Comparison of ENCODE assay signal across 13 mouse cellular contexts in the genomic region with DNA sequence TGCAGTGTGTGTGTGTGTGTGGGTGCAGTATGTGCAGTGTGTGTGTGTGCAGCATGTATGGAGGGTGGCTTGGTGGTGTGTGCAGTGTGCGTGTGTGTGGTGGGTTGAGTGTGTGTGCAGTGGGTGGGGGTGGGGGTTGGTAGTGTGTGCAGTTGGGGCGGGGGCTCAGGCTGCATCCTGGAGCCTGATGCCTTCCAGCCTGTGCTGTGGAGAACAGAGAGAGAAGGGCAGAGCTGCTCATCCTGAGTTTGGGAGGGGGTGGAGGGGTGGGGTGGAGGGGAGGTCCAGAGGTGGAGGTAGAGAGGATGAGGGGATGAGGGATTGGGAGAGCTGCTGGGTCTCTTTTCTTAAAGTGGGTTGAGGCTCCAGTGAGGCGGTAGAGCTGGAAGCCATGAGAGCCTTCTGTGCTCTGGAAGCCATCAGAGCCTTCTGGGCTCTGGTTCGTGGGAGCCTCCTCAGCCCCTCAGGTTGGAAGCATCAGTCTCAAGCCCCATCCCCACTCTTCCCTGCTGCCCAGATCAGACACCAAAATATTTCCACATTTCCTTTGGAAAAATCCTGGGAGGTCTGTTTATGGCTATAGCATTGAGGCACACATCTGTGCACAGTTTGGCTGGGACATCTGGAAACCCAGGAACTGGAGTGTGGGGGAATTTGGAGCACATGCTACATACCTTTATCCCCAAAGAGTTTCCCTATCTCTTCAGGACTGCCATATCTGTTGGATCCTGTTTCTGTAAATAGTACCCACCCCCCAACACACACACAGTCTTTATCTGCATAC. TPM values are rescaled to one million over a fixed set of nuclear protein-coding genes. Genes with fewer than 3 reads are reported as not detected.
DNase-seq lines count a peak whose midpoint lies in the region; ATAC-seq and TF ChIP-seq lines count a peak whose summit lies in the region.
"Had no signal": no experiment of that assay in that cellular context is flagged by ENCODE, and none has a peak within 500 bp of the region (broad histone marks: within the 10 kb centered on the region; RNA-seq: fewer than 3 reads in every experiment).

No protein-coding gene starts in this region.

- 0 out of 2 replicates have a peak overlapping the region, but pooled peaks have one; percentile 25 for H3K27ac ChIP-seq in heart, postnatal 0 days (ENCODE audit: low read depth)
- H3K27ac ChIP-seq in liver, embryonic 15.5 days (replicated peaks), result peak overlapping the region; percentile 84

- H3K4me1 ChIP-seq in heart, postnatal 0 days (ENCODE audit: control insufficient read depth, insufficient read depth), result peaks cover 6% of the 10 kb centered on the region; the same call in 1 of the 2 replicates
- H3K4me1 ChIP-seq in liver, embryonic 15.5 days (replicated peaks), result peaks cover 48% of the 10 kb centered on the region

- H3K4me2 ChIP-seq in heart, postnatal 0 days (ENCODE audit: low read depth, low read length), result no peak overlapping the region
- H3K4me2 ChIP-seq in liver, embryonic 15.5 days, result no peak overlapping the region

- no peak for TF ChIP-seq EP300 in heart, postnatal 0 days (IDR thresholded peaks at IDR 0.05; ENCODE audit: low read depth)

- WGBS in heart, postnatal 0 days, result 79% methylated on average over 4 of the region's 4 CpGs
- 68% methylated on average over 4 of the region's 4 CpGs for WGBS in liver, embryonic 15.5 days (ENCODE audit: insufficient replicate concordance)

- ATAC-seq in heart, postnatal 0 days (ENCODE audit: insufficient read depth, low read depth), result no peak
- ATAC-seq in liver, embryonic 15.5 days (ENCODE audit: insufficient read depth), result no peak

- no peaks in the 10 kb centered on the region for H3K27me3 ChIP-seq in heart, postnatal 0 days (ENCODE audit: control insufficient read depth, insufficient read depth, low read length)
- no peaks in the 10 kb centered on the region for H3K27me3 ChIP-seq in liver, embryonic 15.5 days

- no peak for DNase-seq in heart, postnatal 0 days (ENCODE audit: low spot score)
- DNase-seq in heart, adult 9 months (ENCODE audit: low spot score in 2 of 2), result no peak
- peak; percentile 14 for DNase-seq in adipocyte (ENCODE audit: low spot score)
- DNase-seq in fibroblast of lung, adult 2 months (ENCODE audit: low read depth), result peak; percentile 20
- no peak for DNase-seq in spleen, adult 12 weeks (ENCODE audit: low spot score)
- no peak for DNase-seq in layer of hippocampus, adult 9-10 months (ENCODE audit: low spot score)
- no peak for DNase-seq in ovary, postnatal 10 days (ENCODE audit: low spot score)
- DNase-seq: cerebellum, adult 9-10 months; gastrocnemius, postnatal 14 days; right cerebral cortex, postnatal 4 days had no signal

- no peak overlapping the region for H3K4me3 ChIP-seq in heart, postnatal 0 days (ENCODE audit: low read depth, low read length)
- H3K4me3 ChIP-seq in liver, embryonic 15.5 days (replicated peaks), result no peak overlapping the region

- H3K9ac ChIP-seq in heart, postnatal 0 days (replicated peaks; ENCODE audit: low read depth, low read length), result no peak overlapping the region
- H3K9ac ChIP-seq in liver, embryonic 15.5 days, result no peak overlapping the region

- H3K36me3 ChIP-seq in heart, postnatal 0 days (replicated peaks; ENCODE audit: control insufficient read depth, insufficient read depth, low read length), result no peaks in the 10 kb centered on the region
- H3K36me3 ChIP-seq in liver, embryonic 15.5 days (replicated peaks), result no peaks in the 10 kb centered on the region

- H3K9me3 ChIP-seq in heart, postnatal 0 days (replicated peaks; ENCODE audit: control insufficient read depth, low read length), result no peaks in the 10 kb centered on the region
- H3K9me3 ChIP-seq in liver, embryonic 15.5 days (replicated peaks), result no peaks in the 10 kb centered on the region

- no peak for TF ChIP-seq CTCF in heart, postnatal 0 days (IDR thresholded peaks at IDR 0.05; ENCODE audit: low read depth)

RNA-seq across cellular contexts. Expression of a gene that starts 21.6 kb away (rescaled TPM):
- 15.6 and 26.6 TPM in 2 replicates for total RNA-seq in heart, postnatal 0 days (2014; rRNA removed; ENCODE audit: low replicate concordance)
- polyA plus RNA-seq in heart, postnatal 0 days (2015; fragmentation: Nextera tagmentation; extraction: Ambion mirVana), result 20.7 and 22.4 TPM in 2 replicates
- polyA plus RNA-seq in liver, embryonic 15.5 days (2015; fragmentation: Nextera tagmentation; extraction: Ambion mirVana), result 26.8 and 30.0 TPM in 2 replicates
- total RNA-seq: CH12.LX had no signal

RNA-seq across cellular contexts. Expression of a gene that starts 49.3 kb away (rescaled TPM):
- 1.3 and 4.2 TPM in 2 replicates for total RNA-seq in heart, postnatal 0 days (2014; rRNA removed; ENCODE audit: low replicate concordance)
- 0.08 and 0.14 TPM in 2 replicates for polyA plus RNA-seq in heart, postnatal 0 days (2015; fragmentation: Nextera tagmentation; extraction: Ambion mirVana)
- 0.03 and 0.09 TPM in 2 replicates for polyA plus RNA-seq in liver, embryonic 15.5 days (2015; fragmentation: Nextera tagmentation; extraction: Ambion mirVana)

RNA-seq across cellular contexts. Expression of a gene that starts 51.1 kb away (rescaled TPM):
- total RNA-seq in heart, postnatal 0 days (2014; rRNA removed; ENCODE audit: low replicate concordance), result not detected in 2 replicates
- polyA plus RNA-seq in heart, postnatal 0 days (2015; fragmentation: Nextera tagmentation; extraction: Ambion mirVana), result 0.08 and 0.10 TPM in 2 replicates
- polyA plus RNA-seq in liver, embryonic 15.5 days (2015; fragmentation: Nextera tagmentation; extraction: Ambion mirVana), result not detected in 2 replicates
- polyA plus RNA-seq: midbrain, postnatal 0 days had no signal

Comparison
In these comparisons a context has a peak if more than half of its experiments do, and no peak if none do; other contexts are left out.
1. DNase-seq: peak in adipocyte (single experiment) and fibroblast of lung, adult 2 months (single experiment); none in heart, postnatal 0 days (single experiment), heart, adult 9 months (0 of 2), spleen, adult 12 weeks (single experiment), layer of hippocampus, adult 9-10 months (single experiment) and ovary, postnatal 10 days (single experiment).